Mouse (Mus musculus) small intestine, adult 10 weeks (tissue): ENCODE results near the gene Glrx2. TPM values are rescaled to one million over a fixed set of nuclear protein-coding genes. Genes with fewer than 3 reads are reported as not detected.

Experiments
- polyA plus RNA-seq: library from polyadenylated mRNA; stranded (reverse); fragments of 350-450 nt; fragmentation: Illumina TruSeq; extraction: RNeasy Lipid Tissue Mini Kit (QIAGEN cat#74804); gene quantifications from one replicate; pipeline ENCODE4 v1.2.3, GENCODE M21; 2014; ENCODE audit warnings: low replicate concordance

Gene Glrx2
- 90.0 TPM for polyA plus RNA-seq

GRCm38 (mm10) chr1:143716038-143716437 is at the start of gene Glrx2:
Gene Glrx2 (plus strand): TSS chr1:143716338.

GRCm38 (mm10) chr1:143702741-143703262 is 13.3 kb upstream of the Glrx2 start, which contains the start of gene Cdc73:
Gene Cdc73 (minus strand): TSS chr1:143702893.

GRCm38 (mm10) chr1:143776446-143777411 is 60.6 kb downstream of the Glrx2 start, which contains the start of the genes Trove2 and Uchl5:
Gene Trove2 (minus strand): TSS chr1:143777068.
Gene Uchl5 (plus strand): TSS chr1:143777272.

Other genes with a start within 250 kb of the Glrx2 start
- 2.5 TPM for gene B3galt2, start 75.7 kb upstream of the Glrx2 start, polyA plus RNA-seq
- 67.7 TPM for gene Cdc73, start 13.4 kb upstream of the Glrx2 start, polyA plus RNA-seq
- gene Trove2, start 60.7 kb downstream of the Glrx2 start, polyA plus RNA-seq: 11.3 TPM
- gene Uchl5, start 60.9 kb downstream of the Glrx2 start, polyA plus RNA-seq: 154 TPM